Mouse (Mus musculus) stomach, postnatal 0 days (tissue): ENCODE measurements around the gene Senp2.

Source experiments
- CTCF ChIP-seq: IDR thresholded peaks from 2 replicates; pipeline ENCODE4 v1.5.1; 2016; ENCODE audit warnings: antibody characterized with exemption, low read depth, mild to moderate bottlenecking, moderate library complexity
- EP300 ChIP-seq: optimal IDR thresholded peaks from 2 replicates; pipeline ENCODE3; 2016; ENCODE audit warnings: antibody characterized with exemption

GRCm38 (mm10) chr16:21969874-21970273, 39.4 kb upstream of the Senp2 start:
- no peak for TF ChIP-seq CTCF
- TF ChIP-seq EP300: no peak
